Comparison of ENCODE assay signal across 8 mouse cellular contexts in genomic region chr17:5189551-5190351, GRCm38 (mm10).
DNase-seq lines count a peak whose midpoint lies in the region; ATAC-seq and TF ChIP-seq lines count a peak whose summit lies in the region.

No protein-coding gene starts in this region.

- H3K27me3 ChIP-seq in embryonic facial prominence, embryonic 15.5 days, result no peaks in the 10 kb centered on the region
- H3K27me3 ChIP-seq in heart, embryonic 10.5 days (ENCODE audit: insufficient read depth, poor library complexity, severe bottlenecking), result no peaks in the 10 kb centered on the region
- no peaks in the 10 kb centered on the region for H3K27me3 ChIP-seq in kidney, embryonic 15.5 days

- peak; percentile 95 for TF ChIP-seq POLR2A in bone marrow, adult 2 months (IDR thresholded peaks at IDR 0.05; ENCODE audit: borderline replicate concordance, control insufficient read depth, low read depth, low read length)

- whole genome bisulfite sequencing in bone marrow, adult 2 months, result 2% methylated on average over 40 of the region's 40 CpGs
- 2% methylated on average over 39 of the region's 40 CpGs for WGBS in embryonic facial prominence, embryonic 15.5 days
- 2% methylated on average over 40 of the region's 40 CpGs for WGBS in heart, embryonic 10.5 days
- 1% methylated on average over 40 of the region's 40 CpGs for WGBS in kidney, embryonic 15.5 days

- peak overlapping the region; percentile 81 for H3K4me2 ChIP-seq in embryonic facial prominence, embryonic 15.5 days (replicated peaks)
- peak overlapping the region; percentile 77 for H3K4me2 ChIP-seq in kidney, embryonic 15.5 days

- TF ChIP-seq CTCF in bone marrow, adult 2 months (IDR thresholded peaks at IDR 0.05; ENCODE audit: control insufficient read depth, insufficient read depth, low read length), result no peak

- H3K9ac ChIP-seq in embryonic facial prominence, embryonic 15.5 days, result peak overlapping the region; percentile 71
- peak overlapping the region; percentile 67 for H3K9ac ChIP-seq in kidney, embryonic 15.5 days

- peak; percentile 97 for DNase-seq in 416B (ENCODE audit: low read depth)
- DNase-seq in heart, embryonic 10.5 days (ENCODE audit: low spot score), result peak; percentile 98
- DNase-seq in liver, result peak; percentile 98
- peak; percentile 94 to 97 for DNase-seq in spleen, postnatal 4 days (ENCODE audit: low spot score in 2 of 2)

- peak; percentile 97 for ATAC-seq in embryonic facial prominence, embryonic 15.5 days (ENCODE audit: insufficient number of reproducible peaks, low FRiP score, low TSS enrichment, low read depth)
- peak; percentile 98 for ATAC-seq in kidney, embryonic 15.5 days (replicated peaks; ENCODE audit: low FRiP score)
- peak; percentile 79 for ATAC-seq in monocyte, adult 5-6 weeks (replicated peaks; ENCODE audit: insufficient number of reproducible peaks, low FRiP score, low TSS enrichment, poor library complexity, severe bottlenecking)

- peak overlapping the region; percentile 100 for H3K27ac ChIP-seq in bone marrow, adult 2 months (ENCODE audit: control insufficient read depth, insufficient read depth, low read depth, low read length, poor library complexity)
- H3K27ac ChIP-seq in embryonic facial prominence, embryonic 15.5 days (replicated peaks), result peak overlapping the region; percentile 99
- H3K27ac ChIP-seq in heart, embryonic 10.5 days, result peak overlapping the region; percentile 93
- peak overlapping the region; percentile 100 for H3K27ac ChIP-seq in kidney, embryonic 15.5 days

- H3K4me1 ChIP-seq in bone marrow, adult 2 months (ENCODE audit: control insufficient read depth, insufficient read depth, low read length), result peaks cover 10% of the 10 kb centered on the region
- peaks cover 27% of the 10 kb centered on the region for H3K4me1 ChIP-seq in embryonic facial prominence, embryonic 15.5 days
- peaks cover 26% of the 10 kb centered on the region for H3K4me1 ChIP-seq in heart, embryonic 10.5 days
- peaks cover 36% of the 10 kb centered on the region for H3K4me1 ChIP-seq in kidney, embryonic 15.5 days

- H3K4me3 ChIP-seq in bone marrow, adult 2 months (replicated peaks; ENCODE audit: control insufficient read depth, low read depth, low read length), result peak overlapping the region; percentile 80
- peak overlapping the region; percentile 57 for H3K4me3 ChIP-seq in embryonic facial prominence, embryonic 15.5 days (replicated peaks)
- peak overlapping the region; percentile 60 for H3K4me3 ChIP-seq in heart, embryonic 10.5 days
- peak overlapping the region; percentile 56 for H3K4me3 ChIP-seq in kidney, embryonic 15.5 days (replicated peaks)

- no peaks in the 10 kb centered on the region for H3K36me3 ChIP-seq in embryonic facial prominence, embryonic 15.5 days
- H3K36me3 ChIP-seq in heart, embryonic 10.5 days, result no peaks in the 10 kb centered on the region
- no peaks in the 10 kb centered on the region for H3K36me3 ChIP-seq in kidney, embryonic 15.5 days

- no peaks in the 10 kb centered on the region for H3K9me3 ChIP-seq in embryonic facial prominence, embryonic 15.5 days (replicated peaks)
- no peaks in the 10 kb centered on the region for H3K9me3 ChIP-seq in heart, embryonic 10.5 days
- no peaks in the 10 kb centered on the region for H3K9me3 ChIP-seq in kidney, embryonic 15.5 days (replicated peaks)

Comparison
In these comparisons a context has a peak if more than half of its experiments do, and no peak if none do; other contexts are left out.
1. Peak in every context shown above with its lines: DNase-seq, ATAC-seq, H3K4me3 ChIP-seq and H3K27ac ChIP-seq.